Mouse (Mus musculus) megakaryocyte, embryonic 14.5 days (primary cell): ENCODE data around the gene Iqck. TPM values are rescaled to one million over a fixed set of nuclear protein-coding genes. Genes with fewer than 3 reads are reported as not detected.

Source experiments
- H3K27me3 ChIP-seq: replicated peaks from 2 replicates; pipeline ENCODE3; 2012; ENCODE audit warnings: inconsistent platforms
- H3K36me3 ChIP-seq: replicated peaks from 2 replicates; pipeline ENCODE3; 2012; ENCODE audit warnings: low read length, inconsistent platforms, mixed read lengths
- H3K4me1 ChIP-seq: 2 replicates; pipeline ENCODE4 v1.6.1; 2012; ENCODE audit warnings: inconsistent platforms
- H3K4me3 ChIP-seq: replicated peaks from 2 replicates; pipeline ENCODE3; 2012; ENCODE audit warnings: moderate library complexity, mild to moderate bottlenecking, inconsistent platforms
- H3K9me3 ChIP-seq: 2 replicates; pipeline ENCODE4 v1.6.1; 2012; ENCODE audit warnings: inconsistent platforms
- FLI1 ChIP-seq: IDR thresholded peaks from 2 replicates; pipeline ENCODE4 v1.6.1; 2012; ENCODE audit warnings: low read length, inconsistent platforms, mixed read lengths
- GATA1 ChIP-seq: IDR thresholded peaks from 3 replicates; pipeline ENCODE4 v1.6.1; 2012; ENCODE audit warnings: mixed read lengths, low read length, inconsistent platforms, borderline replicate concordance
- polyA plus RNA-seq: library from polyadenylated mRNA; stranded (reverse); fragments of >175 nt; gene quantifications from 2 replicates; pipeline ENCODE4 v1.2.3, GENCODE M21; 2012; ENCODE audit warnings: low replicate concordance; ENCODE audit not compliant: insufficient read depth

Gene Iqck
- polyA plus RNA-seq, 1 experiment, result 0.08 TPM

DNA sequence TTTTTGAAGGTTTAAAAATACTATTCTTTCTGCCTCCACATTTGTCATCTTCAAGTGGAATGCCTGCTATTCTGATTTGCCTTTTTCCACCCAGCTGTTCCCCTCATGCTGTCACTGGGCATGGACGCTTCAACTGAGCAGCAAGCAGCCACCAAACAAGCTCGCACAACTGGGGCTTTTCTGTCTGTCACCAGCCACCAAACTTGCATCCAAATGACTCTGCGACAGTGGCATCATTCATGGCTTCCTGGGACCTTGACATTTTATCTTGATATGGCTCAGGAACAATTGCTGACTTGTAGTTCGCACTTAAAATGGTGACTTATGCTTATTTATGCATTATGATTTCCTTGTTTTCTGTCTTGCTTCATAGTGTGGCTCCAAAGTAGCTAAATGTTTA, 29.4 kb downstream of the Iqck start:
- TF ChIP-seq GATA1 (no peak), FLI1 (no peak)
- Histone ChIP-seq H3K9me3 (no peaks in the 10 kb centered on the region), H3K4me3 (no peak overlapping the region), H3K4me1 (0 out of 2 replicates have a peak, but pooled peaks cover under 1% of the 10 kb centered on the region), H3K36me3 (no peaks in the 10 kb centered on the region), H3K27me3 (peaks cover 18% of the 10 kb centered on the region)

DNA sequence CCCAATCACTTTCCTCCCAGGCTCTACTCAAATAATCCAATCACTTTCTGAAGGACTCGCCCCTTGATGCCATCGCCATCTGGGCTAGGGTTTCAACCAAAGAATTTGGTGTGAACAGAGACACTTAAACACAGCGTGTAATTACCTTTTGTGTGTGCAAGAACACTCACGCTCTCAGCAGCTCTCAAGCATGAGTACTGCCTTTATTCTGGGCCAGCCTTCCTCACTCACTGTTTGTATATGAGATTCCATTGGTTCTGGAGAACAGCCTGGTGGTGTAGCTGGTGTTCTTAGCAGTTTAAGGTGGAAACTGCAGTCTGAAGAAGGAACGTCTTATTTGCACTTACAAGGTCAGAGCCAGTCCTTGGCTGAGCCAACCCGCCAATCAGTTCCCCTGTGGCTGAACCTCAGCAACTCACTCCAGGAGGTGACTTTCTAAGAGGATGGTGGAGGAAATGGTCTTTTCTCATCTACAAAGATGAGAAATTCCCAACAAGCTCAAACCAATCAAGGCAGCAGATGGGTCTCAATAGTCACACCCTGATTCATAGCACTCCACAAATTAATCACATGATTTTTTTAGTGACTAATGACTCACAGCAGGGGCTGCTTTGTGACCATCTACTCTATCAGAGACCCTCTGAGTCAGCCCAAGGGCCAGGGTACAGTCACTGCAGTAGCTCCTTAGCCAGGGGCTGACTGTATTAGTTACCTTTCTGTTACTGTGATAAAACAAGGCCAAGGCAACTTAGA, 31.9 kb downstream of the Iqck start:
- 0 out of 2 replicates have a peak, but pooled peaks cover 3% of the 10 kb centered on the region for H3K4me1 ChIP-seq
- H3K9me3 ChIP-seq, result no peaks in the 10 kb centered on the region; the same call in 1 of the 2 replicates
- H3K36me3 ChIP-seq, result no peaks in the 10 kb centered on the region
- peaks cover 13% of the 10 kb centered on the region for H3K27me3 ChIP-seq
- H3K4me3 ChIP-seq, result no peak overlapping the region
- TF ChIP-seq FLI1 (no peak), GATA1 (no peak)

DNA sequence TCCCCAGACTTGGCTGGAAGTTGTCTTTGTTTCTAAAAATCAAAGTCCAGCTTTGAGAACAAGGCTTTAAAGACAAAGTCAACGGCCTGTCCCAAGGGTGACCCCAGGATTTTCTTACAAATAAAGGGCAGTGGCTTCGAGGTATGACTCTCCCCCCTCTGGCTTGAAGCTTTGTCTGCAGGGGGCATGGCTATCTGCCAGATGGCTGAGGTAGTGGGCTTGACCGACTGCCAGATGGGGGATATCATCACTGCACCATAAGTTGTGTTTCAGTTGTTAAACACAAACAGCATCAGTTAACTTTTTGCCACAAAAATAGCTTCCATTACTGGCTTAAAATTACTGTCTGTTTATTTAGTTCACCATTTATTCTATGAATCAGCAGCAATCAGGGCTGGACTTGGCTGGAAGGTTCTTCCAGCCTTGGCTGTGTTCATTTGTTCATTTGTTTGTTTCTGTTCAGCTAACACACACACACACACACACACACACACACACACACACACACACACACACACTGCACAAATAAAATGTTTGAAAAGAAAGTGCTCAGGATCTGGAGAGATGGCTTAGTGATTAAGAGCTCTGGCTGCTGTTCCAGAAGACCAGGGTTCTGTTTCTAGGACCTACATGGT, 33.6 kb downstream of the Iqck start:
- H3K4me3 ChIP-seq, result no peak overlapping the region

DNA sequence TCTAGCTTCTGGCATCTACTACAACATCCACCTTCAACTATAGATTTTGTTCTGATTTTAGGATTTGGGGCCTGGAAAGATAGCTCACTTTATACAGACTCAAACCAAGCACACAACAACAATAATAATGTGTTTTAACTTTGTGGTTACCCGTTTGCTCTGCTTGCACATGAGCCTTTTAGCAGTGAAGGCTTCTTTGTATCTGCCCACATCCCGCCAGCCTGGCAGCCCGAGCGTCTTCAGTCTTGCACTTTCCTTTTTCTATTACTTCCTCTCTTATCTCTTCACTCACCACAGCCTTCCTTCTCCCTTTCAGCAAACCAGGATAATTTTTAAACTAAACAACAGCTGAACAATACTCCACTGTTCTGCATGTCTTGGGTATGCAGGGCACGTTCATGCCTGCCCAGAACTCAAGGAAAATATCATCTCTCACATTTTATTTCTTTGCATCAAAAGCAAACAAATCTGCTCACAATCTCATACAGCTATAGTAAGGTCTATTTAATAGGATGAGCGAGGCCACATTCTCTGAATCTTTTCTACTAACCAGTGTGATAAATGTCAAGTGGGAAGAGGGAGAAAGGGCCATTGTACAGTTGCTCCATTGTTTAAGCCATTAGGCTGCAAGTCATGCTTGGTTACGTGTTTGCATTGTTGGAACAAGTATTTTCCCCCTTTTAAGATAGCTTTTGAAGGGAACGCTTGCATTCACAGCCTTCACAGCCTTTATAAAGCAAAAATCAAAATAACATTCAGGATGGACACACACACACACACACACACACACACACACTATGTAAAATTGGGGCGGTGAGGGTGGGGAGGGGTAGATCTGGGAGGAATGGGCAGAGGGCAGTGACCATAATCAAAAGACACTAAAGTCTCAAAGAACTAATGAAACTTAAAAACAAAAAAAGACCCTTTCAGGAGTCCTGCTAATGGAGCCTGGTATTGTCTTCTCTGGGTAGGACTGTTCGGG, 40.2 kb downstream of the Iqck start:
- TF ChIP-seq FLI1, result no peak
- no peak for TF ChIP-seq GATA1
- H3K27me3 ChIP-seq, result peaks cover 11% of the 10 kb centered on the region
- H3K9me3 ChIP-seq, result no peaks in the 10 kb centered on the region
- H3K4me3 ChIP-seq, result no peak overlapping the region
- no peaks in the 10 kb centered on the region for H3K36me3 ChIP-seq
- H3K4me1 ChIP-seq, result peaks cover 10% of the 10 kb centered on the region

More for the DNA sequence above, 33.6 kb downstream of the Iqck start:
- H3K9me3 ChIP-seq, result no peaks in the 10 kb centered on the region; the same call in 1 of the 2 replicates
- H3K4me1 ChIP-seq, result 0 out of 2 replicates have a peak, but pooled peaks cover 3% of the 10 kb centered on the region
- no peak for TF ChIP-seq GATA1
- TF ChIP-seq FLI1, result no peak
- no peaks in the 10 kb centered on the region for H3K36me3 ChIP-seq
- H3K27me3 ChIP-seq, result peaks cover 9% of the 10 kb centered on the region

DNA sequence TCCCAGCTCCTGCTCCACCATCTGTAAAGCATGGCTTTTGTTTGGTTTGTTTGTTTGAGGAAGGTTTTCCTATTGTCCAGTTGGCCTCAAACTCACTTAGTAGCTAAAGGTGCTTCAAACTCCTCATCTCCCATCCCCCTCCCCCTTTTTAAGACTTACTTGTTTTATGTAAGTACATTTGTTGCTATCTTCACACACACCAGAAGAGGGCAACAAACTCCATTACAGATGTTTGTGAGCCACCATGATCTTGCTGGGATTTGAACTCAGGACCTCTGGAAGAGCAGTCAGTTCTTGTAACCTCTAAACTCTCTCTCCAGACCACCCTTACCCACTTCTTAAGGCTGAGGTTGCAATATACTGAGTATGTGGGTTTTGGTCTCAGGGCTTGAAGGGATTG, 42.5 kb downstream of the Iqck start:
- Histone ChIP-seq H3K27me3 (peaks cover 12% of the 10 kb centered on the region), H3K4me1 (peaks cover 10% of the 10 kb centered on the region), H3K4me3 (no peak overlapping the region), H3K36me3 (no peaks in the 10 kb centered on the region), H3K9me3 (no peaks in the 10 kb centered on the region)
- TF ChIP-seq GATA1 (no peak), FLI1 (no peak)

DNA sequence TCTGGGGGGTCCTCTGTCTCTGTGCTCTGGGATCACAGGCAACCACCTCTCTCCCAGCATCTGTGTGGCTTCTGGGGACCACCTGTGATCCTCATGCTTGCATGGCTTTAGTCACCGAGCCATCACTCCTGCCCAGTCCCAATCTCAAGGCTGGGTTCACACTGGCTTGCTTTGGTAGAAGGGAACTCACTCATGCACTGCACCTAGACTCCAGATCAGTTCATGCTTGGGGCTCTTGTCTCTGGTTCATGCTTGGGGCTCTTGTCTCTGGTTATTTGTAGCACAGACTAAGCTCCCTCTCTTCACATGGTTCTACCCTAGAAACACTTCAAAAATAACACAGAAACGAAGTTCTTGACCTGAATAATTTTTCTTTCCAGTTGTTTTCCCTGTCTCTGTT, 44.5 kb downstream of the Iqck start:
- TF ChIP-seq FLI1 (no peak), GATA1 (no peak)
- H3K4me1 ChIP-seq, result peaks cover 9% of the 10 kb centered on the region
- H3K9me3 ChIP-seq, result no peaks in the 10 kb centered on the region
- H3K36me3 ChIP-seq, result no peaks in the 10 kb centered on the region
- H3K4me3 ChIP-seq, result no peak overlapping the region
- peaks cover 16% of the 10 kb centered on the region for H3K27me3 ChIP-seq

DNA sequence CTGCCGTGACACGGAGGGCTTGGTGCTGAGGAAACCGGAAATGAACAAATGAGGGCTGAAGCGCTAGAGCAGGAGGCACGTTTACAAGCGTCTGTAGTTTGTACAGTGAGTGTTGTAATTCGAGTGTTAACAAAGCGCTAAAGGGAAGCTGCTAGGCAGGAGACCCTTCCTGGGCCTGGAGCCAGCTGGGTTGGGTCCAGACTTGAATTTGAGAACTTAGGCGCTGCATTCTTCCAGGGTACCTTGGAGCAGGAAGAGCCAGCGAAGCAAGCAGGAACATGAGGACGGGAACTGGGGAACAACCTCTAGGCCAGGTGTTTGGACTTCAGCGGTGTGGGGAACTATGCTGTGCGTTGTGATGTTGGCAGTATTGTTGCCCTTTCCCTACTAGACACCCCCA, 47.4 kb downstream of the Iqck start:
- TF ChIP-seq FLI1 (no peak), GATA1 (no peak)
- Histone ChIP-seq H3K4me1 (no peaks in the 10 kb centered on the region), H3K27me3 (peaks cover 18% of the 10 kb centered on the region), H3K9me3 (no peaks in the 10 kb centered on the region), H3K36me3 (no peaks in the 10 kb centered on the region), H3K4me3 (no peak overlapping the region)

DNA sequence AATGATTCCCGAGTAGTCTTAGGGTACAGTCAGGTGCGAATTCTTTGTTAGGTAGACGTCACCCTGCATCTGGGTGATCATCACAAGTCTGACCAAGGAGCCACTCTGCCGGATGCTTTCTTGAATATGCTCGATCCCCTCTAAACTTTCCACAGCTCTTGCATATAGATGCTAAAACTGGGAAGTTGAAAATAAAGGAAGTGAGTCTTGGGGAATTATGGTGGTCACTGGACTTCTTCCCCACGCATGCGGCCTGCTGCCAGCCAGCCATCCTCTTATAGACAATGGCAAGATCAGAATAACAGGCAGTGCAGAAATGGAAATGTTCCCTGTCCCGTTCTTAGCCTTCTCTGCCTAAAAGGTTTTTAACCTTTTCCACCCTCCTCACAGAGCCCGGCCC, 48.3 kb downstream of the Iqck start:
- no peaks in the 10 kb centered on the region for H3K36me3 ChIP-seq
- H3K4me1 ChIP-seq, result no peaks in the 10 kb centered on the region
- TF ChIP-seq FLI1, result no peak
- no peak for TF ChIP-seq GATA1
- no peak overlapping the region for H3K4me3 ChIP-seq
- no peaks in the 10 kb centered on the region for H3K9me3 ChIP-seq
- peaks cover 16% of the 10 kb centered on the region for H3K27me3 ChIP-seq

DNA sequence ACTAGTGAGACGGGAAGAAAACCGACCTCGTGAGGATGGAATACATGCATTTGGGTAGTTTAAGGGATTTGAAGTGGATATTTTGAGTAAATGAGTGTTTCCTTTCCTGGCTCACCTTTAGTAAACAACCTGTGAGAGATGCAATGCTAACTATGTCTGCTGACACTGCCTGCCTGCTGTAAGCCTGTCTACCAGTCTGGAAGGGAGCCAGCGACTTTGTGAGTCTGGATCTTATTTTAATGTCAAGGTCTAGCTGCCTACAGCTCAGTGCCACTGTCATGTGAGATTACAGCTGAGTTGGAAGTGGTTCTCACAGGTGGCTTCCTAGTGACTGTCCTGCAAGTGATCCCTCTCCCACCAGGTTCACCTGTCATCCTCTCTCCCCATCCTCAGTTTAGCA, 49.0 kb downstream of the Iqck start:
- Histone ChIP-seq H3K4me3 (no peak overlapping the region), H3K4me1 (no peaks in the 10 kb centered on the region)
- no peak for TF ChIP-seq FLI1
- TF ChIP-seq GATA1, result no peak

More for the DNA sequence above, 49.0 kb downstream of the Iqck start:
- peaks cover 17% of the 10 kb centered on the region for H3K27me3 ChIP-seq
- no peaks in the 10 kb centered on the region for H3K9me3 ChIP-seq
- H3K36me3 ChIP-seq, result no peaks in the 10 kb centered on the region
